Mouse (Mus musculus) kidney, adult 2 months (tissue): ENCODE measurements at regions not wholly inside any gene's neighbourhood (a gene's known extent, or its start where the extent isn't known, plus 50 kb on each side); places are given as distances from the start of the nearest gene placed in this dataset.

ENCODE experiments used
- DNase-seq: peaks from one replicate; pipeline ENCODE4 v3.0.0; 2021
- H3K27ac ChIP-seq: fragments of 200-500 bp; 2 replicates; pipeline ENCODE4 v1.5.1; 2012; ENCODE audit warnings: low read depth, low read length, control low read depth, inconsistent platforms; ENCODE audit not compliant: insufficient read depth
- H3K27me3 ChIP-seq: fragments of 200-500 bp; replicated peaks from 2 replicates; pipeline ENCODE4 v1.6.1; 2012; ENCODE audit warnings: mild to moderate bottlenecking, moderate library complexity, low read length, inconsistent platforms; ENCODE audit not compliant: control insufficient read depth, insufficient read depth
- H3K36me3 ChIP-seq: fragments of 200-500 bp; 2 replicates; pipeline ENCODE4 v1.6.1; 2012; ENCODE audit warnings: mild to moderate bottlenecking, moderate library complexity, low read length, inconsistent platforms; ENCODE audit not compliant: control insufficient read depth, insufficient read depth
- H3K4me1 ChIP-seq: fragments of 200-500 bp; 2 replicates; pipeline ENCODE4 v1.6.1; 2011; ENCODE audit warnings: low read length; ENCODE audit not compliant: control insufficient read depth, insufficient read depth
- H3K4me3 ChIP-seq: fragments of 200-500 bp; 2 replicates; pipeline ENCODE4 v1.5.1; 2011; ENCODE audit warnings: mild to moderate bottlenecking, low read depth, low read length, control low read depth; ENCODE audit not compliant: insufficient read depth
- CTCF ChIP-seq: fragments of 200-500 bp; conservative IDR thresholded peaks from 2 replicates; pipeline ENCODE4 v1.5.1; 2011; ENCODE audit warnings: low read depth, mild to moderate bottlenecking, control low read depth, low read length, moderate library complexity, mixed read lengths; ENCODE audit not compliant: insufficient read depth, insufficient read length
- POLR2A ChIP-seq: fragments of 200-500 bp; IDR thresholded peaks from one replicate; pipeline ENCODE4 v1.6.1; 2011; ENCODE audit warnings: low read depth, low read length, control low read depth
- WGBS: fragments of 180-500 bp; shearing (Covaris S2); methylation state at CpG from one replicate; pipeline ENCODE4 v1.1.7; 2018; 5-methylcytosine and 5-hydroxymethylcytosine counted together

GRCm38 (mm10) chr17:50453956-50454355 is 55.2 kb upstream of the Plcl2 start:
- 85% methylated on average over 5 of the region's 5 CpGs for WGBS

GRCm38 (mm10) chr17:50454917-50455316 is 54.3 kb upstream of the Plcl2 start:
- no peak overlapping the region for H3K27ac ChIP-seq
- TF ChIP-seq POLR2A (no peak), CTCF (no peak)
- DNase-seq, result no peak
- H3K36me3 ChIP-seq, result no peaks in the 10 kb centered on the region
- no peak overlapping the region for H3K4me3 ChIP-seq
- H3K27me3 ChIP-seq, result no peaks in the 10 kb centered on the region
- WGBS, result 72% methylated on average over 5 of the region's 5 CpGs
- H3K4me1 ChIP-seq, result no peaks in the 10 kb centered on the region

More at GRCm38 (mm10) chr17:50453956-50454355, 55.2 kb upstream of the Plcl2 start:
- Histone ChIP-seq H3K27me3 (no peaks in the 10 kb centered on the region), H3K4me1 (no peaks in the 10 kb centered on the region), H3K27ac (no peak overlapping the region), H3K36me3 (no peaks in the 10 kb centered on the region), H3K4me3 (no peak overlapping the region)
- no peak for DNase-seq
- no peak for TF ChIP-seq POLR2A
- no peak for TF ChIP-seq CTCF

- TF ChIP-seq CTCF, result no peak
- no peak for TF ChIP-seq POLR2A
- 88% methylated on average over 10 of the region's 10 CpGs for WGBS
- no peak for DNase-seq
- H3K36me3 ChIP-seq, result no peaks in the 10 kb centered on the region
- no peak overlapping the region for H3K27ac ChIP-seq
- no peaks in the 10 kb centered on the region for H3K4me1 ChIP-seq
- H3K4me3 ChIP-seq, result no peak overlapping the region
- H3K27me3 ChIP-seq, result no peaks in the 10 kb centered on the region
These were observed 53.5 kb upstream of the Plcl2 start for GRCm38 (mm10) chr17:50455719-50456118.

- no peak for DNase-seq
- TF ChIP-seq POLR2A, result no peak
- TF ChIP-seq CTCF, result no peak
- Histone ChIP-seq H3K27ac (no peak overlapping the region), H3K27me3 (no peaks in the 10 kb centered on the region), H3K4me1 (no peaks in the 10 kb centered on the region), H3K36me3 (no peaks in the 10 kb centered on the region), H3K4me3 (no peak overlapping the region)
- 68% methylated on average over 6 of the region's 6 CpGs for WGBS
These were observed 52.0 kb upstream of the Plcl2 start for GRCm38 (mm10) chr17:50457053-50457697.

- no peak overlapping the region for H3K4me3 ChIP-seq
- no peaks in the 10 kb centered on the region for H3K27me3 ChIP-seq
- 91% methylated on average over 4 of the region's 4 CpGs for WGBS
- no peaks in the 10 kb centered on the region for H3K4me1 ChIP-seq
- no peak for DNase-seq
- no peak overlapping the region for H3K27ac ChIP-seq
- no peaks in the 10 kb centered on the region for H3K36me3 ChIP-seq
- TF ChIP-seq CTCF (no peak), POLR2A (no peak)
These were observed 51.0 kb upstream of the Plcl2 start for GRCm38 (mm10) chr17:50458232-50458631.
